Mouse (Mus musculus) cerebellum, adult 2 months (tissue): ENCODE results near the gene Pmm2.

Source experiments
- CTCF ChIP-seq: fragments of 200-500 bp; IDR thresholded peaks from 2 replicates; pipeline ENCODE4 v1.5.1; 2011; ENCODE audit warnings: low read depth, mild to moderate bottlenecking, control low read depth, low read length, moderate library complexity, borderline replicate concordance; ENCODE audit not compliant: insufficient read depth
- POLR2A ChIP-seq: fragments of 200-500 bp; IDR thresholded peaks from 2 replicates; pipeline ENCODE4 v1.6.1; 2011; ENCODE audit warnings: low read length, control low read depth, borderline replicate concordance; ENCODE audit not compliant: insufficient read depth

- TF ChIP-seq CTCF = no peak
- TF ChIP-seq POLR2A = no peak
Observed at GRCm38 (mm10) chr16:8680470-8680869, 43.0 kb downstream of the Pmm2 start, which contains the start of gene Gm5767.
